Mouse (Mus musculus): ENCODE data around the gene Gm20441. TPM values are rescaled to one million over a fixed set of nuclear protein-coding genes. Genes with fewer than 3 reads are reported as not detected.
A peak's percentile ranks its signal among the peaks of the same experiment; 100 is the strongest.
"Not testable (repeated sequence)": the region's sequence is repeated elsewhere in the genome, so short reads cannot be mapped to it uniquely, and the experiment has no call there.

Gm20441 gene
- total RNA-seq, 1 experiment from 2014 or later = not detected

DNA sequence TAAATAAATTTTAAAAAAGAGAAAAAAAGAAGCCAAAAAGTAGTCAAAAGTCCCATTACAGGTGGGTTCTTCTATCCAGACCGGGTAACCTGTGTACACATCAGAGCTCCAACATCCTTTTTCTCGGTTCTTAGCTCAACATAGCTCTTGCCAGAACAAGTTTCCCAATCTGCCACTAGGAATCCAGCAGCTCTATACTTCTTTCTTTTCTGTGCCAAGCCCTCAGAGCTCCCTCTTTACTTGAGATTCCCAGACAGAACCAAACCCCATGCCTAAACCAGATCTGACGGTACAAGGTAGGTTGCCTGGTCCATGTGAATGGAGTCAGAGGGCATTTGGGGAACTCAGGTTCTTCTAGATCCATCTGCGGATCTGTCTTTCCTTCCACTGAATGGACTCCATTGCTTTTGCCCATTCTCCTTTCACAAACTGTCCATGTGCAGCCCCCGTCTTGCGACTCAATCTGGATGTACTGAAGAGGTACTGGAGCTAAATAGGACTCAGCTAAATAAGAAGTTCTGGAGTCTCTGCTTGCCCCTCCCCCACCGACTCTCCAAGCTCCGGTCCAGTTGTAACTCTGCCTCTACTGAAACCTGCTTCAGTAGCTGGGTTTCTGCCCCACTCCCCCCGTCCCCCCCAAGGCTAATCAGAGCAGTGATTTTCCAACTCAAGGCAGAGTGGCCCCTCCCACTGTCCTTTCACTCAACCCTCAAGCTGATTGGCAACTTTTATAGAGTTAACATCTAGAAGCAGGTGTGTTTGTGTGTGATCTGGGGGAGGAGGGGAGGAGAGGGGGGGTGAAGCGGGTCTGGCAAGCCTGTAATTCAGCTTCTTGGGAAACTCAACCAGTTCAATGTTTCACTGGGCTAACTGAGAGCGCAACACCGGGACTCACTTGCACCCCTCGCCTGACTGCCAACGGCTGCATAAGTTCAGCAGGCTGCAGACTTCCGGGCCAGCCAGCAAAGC lies 1.3 kb downstream of the Gm20441 start:
- DNase-seq = no peak

DNA sequence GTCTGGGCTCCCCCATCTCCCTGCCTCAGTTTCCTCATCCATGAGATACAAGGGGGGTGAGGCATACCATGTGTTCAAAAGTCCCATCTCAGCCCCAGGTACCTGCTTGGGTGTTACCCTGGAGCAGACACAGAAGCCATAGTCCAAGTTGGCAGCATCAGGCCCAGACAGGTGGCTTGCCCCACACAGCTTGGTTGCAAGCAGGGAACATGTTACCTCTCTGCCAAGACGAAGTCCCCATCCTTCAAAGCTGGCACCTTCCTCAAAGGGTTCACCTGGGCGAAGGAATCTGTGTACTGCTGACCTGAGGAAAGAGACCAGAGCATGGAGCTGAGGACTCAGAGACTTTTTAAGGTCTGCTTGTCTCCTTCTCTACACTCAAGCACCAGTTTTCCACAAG lies 2.9 kb downstream of the Gm20441 start:
- no peak for DNase-seq

GRCm38 (mm10) chr10:75776562-75776961 lies 4.2 kb downstream of the Gm20441 start:
- DNase-seq = no peak

DNA sequence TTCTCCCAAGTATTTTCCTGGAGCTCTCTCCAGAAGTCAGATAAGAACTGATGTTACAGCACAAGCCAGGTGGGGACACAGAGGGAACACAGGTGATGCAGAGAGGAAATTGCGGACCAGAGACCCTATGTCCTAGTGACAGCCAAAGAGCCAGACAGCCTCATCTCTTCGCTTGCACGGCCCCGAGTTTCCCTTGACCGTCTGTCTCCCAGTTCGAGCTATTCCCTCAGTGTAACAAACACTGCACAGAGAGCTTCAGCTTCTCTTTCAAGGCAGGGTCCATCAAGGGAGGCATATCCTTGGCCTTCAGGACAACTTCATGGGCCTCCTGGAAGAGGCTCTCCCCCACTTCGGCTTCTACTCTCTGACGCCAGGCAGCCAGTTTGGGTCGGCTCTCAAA lies 6.2 kb downstream of the Gm20441 start:
- no peak for DNase-seq

DNA sequence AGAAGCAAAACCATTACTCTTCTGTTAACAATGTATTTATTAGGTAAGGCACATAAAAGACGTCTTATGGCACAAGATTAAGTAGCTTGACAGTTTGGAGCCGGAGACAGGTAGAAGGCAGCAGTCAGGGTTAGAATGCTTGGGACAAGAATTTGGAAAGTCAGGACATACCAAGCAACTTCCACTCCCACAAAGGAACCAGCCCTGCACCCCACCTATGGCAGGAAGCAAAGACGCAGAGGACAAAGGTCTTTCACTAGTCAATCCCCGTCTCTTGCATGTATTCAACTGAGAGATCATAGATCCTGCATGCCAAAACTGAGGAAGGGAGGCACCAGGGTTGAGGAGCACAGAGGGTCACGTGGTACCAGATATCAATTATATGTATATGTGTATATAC lies 6.7 kb downstream of the Gm20441 start:
- DNase-seq = no peak

DNA sequence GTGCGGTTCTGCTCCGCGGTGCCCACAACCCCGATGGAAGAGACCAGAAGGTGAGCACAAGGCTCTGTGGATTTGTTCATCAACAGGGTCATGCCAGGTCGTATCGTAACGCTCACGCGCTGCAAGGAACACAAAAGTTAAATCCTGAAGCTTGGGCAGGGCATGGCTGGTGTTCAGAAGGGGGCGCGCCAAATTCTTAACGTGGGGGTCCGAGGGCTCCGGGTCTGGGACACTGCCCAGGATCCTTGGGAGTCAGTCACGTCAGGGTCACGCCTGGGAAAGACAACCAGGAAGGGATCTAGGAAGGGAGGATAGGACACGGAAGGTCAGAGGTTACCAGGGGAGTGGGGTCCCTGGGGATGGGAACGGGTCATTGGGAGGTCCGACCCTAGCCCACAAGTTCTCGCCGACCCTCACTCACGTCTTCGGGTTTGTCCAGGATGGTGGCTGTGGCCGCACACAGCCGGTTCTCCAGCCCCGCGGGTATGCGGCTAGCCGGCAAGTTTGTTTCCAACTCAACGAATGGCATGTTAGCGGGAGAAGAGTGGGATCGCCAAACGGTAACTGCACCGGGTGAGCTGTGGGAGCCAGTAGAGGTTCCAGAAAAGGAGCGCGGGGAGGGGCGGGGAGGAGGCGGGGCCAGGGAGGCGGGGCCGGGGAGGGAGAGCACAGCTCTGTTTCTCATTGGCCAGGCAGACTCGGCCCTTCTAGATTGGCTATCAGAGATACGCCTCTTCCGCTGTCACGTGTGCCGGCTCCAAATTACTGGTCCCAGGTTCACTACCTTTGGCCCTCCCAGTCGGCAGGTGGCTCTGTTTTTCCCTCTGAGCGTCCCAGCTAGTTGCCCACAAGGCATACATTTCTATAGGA lies 7.7 kb downstream of the Gm20441 start, which contains the start of gene Ddt:
Ddt (minus strand) TSS at position 620 of the 870 bp plus-strand sequence.
- peak; percentile 87 for DNase-seq

- not testable (repeated sequence) for DNase-seq
Observed at GRCm38 (mm10) chr10:75767756-75768155, 13.0 kb downstream of the Gm20441 start.

- DNase-seq = no peak
Observed at GRCm38 (mm10) chr10:75766856-75767255, 13.9 kb downstream of the Gm20441 start.

DNA sequence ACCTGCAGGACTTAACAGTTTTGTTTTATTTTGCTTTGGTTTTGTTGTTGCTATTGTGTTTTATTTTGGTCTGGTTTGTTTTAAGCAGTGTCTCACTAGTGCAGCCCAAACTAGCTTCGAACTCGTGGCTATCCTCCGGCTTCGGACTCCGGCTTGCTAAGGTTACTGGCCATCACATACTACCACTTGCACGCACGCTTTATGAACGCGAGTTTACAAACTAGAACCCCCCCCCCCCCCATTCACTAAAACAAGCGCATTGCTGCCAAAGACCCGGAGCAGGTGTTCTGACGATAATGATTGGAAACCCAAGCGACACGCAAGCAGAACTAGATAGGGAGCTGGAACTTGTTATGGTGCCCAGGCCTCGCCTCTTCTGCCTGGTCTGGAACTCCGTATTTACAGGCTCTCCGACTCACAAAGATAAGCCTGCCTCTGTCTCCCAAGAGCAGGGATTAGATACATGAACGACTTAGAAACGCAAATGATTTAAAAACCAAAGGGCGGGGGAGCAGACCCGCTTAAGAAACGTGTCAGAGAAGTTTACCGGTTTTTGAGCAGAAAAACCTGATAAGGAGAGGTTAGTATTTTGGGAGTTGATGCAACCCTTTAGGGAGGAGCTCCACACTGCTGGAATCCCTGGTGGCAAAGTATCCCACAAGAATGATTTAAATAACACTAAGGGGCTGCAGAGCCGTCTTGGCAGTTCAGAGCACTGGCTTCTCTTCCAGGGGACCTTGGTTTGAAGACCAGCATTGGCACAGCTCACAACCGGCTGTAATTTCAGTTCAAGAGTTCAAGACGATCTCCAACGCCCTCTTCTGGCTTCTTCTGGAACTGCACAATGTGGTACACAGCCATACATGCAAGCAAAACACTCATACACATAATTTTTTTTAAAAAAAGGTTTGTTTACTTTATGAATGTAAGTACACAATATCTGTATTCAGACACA lies 16.0 kb downstream of the Gm20441 start:
- peak; percentile 58 for DNase-seq

DNA sequence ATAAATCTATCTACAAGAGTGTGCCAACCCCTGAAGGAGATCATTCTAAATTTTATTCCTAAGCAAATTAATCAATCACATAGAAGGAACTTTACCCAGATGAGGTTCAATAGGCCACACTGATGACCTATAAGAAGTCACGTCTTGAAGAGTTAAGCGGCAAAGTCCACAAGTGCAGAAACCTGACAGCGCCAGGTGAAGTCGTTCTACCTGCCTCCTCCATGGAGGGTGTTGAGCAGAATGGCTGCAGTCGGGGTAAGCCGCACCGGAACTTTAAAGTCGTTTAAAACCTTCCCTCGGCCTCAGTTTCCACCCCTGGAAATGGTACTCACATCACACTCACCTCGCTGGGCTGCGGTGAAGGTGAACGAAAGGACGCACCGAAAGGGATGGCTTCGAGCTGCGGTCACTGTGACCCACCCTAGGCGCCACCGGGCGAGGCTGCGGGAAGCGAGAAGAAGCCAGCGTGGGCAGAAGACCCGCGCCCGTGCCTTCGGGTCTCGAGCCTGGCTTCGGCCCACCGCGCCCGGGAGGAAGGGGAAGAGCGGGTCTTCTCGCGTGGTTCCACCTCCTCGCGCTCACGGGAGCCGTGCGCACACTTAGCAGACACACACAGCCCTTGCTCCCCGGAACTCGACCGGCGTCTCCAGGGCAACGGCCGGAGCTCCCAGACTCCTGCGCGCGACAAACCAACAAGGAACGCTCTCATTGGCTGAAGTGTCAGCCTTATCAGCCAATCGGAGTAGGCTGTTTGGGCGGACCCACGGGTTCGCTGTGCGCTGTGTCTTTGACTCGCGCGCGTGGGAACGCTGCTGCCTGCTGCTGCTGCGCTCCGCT lies 16.9 kb downstream of the Gm20441 start, which contains the start of gene Cabin1:
Cabin1 (minus strand) TSS at position 660 of the 837 bp plus-strand sequence.
- DNase-seq = peak; percentile 96

- DNase-seq = no peak
Observed at GRCm38 (mm10) chr10:75762413-75762812, 18.3 kb downstream of the Gm20441 start.

DNA sequence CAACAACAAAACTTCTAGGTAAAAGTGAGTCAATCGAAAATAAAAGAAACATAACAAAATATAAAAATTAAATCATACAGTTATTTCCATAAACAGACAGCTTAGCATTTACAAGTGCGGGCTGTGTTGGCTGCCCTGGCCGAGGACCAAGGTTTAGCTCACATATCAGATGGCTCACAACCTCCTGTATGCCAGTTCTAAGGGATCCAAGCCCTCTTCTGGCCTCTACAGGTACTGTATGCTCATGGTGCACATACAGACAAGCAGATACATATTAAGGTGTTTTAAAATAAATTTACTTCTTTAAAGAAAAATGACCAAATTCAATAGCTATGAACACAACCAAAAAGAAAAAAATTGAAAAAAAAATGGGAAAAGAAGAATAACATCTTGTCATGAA lies 20.4 kb downstream of the Gm20441 start:
- no peak for DNase-seq

DNA sequence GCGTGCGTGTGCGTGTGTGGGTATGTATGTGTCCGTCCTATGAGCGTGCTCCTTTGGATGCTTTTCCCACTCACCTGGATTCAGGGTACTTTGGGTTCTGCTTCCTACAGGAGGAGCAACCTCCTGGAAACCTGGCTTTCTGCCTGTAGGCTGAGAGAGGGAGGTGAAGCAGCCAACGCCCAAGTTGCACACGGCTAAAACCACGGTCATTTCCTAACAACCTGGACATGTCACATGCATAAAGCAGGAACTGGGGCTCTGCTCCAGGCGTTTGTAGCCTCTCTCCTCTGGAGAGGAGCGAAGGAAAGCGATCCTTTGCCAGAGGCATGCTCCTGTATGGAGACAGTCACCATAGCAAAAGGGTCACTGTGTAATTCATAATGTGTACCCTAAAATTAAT lies 24.0 kb downstream of the Gm20441 start:
- no peak for DNase-seq

- DNase-seq = peak; percentile 80
Observed at GRCm38 (mm10) chr10:75744017-75744416, 36.7 kb downstream of the Gm20441 start.

DNA sequence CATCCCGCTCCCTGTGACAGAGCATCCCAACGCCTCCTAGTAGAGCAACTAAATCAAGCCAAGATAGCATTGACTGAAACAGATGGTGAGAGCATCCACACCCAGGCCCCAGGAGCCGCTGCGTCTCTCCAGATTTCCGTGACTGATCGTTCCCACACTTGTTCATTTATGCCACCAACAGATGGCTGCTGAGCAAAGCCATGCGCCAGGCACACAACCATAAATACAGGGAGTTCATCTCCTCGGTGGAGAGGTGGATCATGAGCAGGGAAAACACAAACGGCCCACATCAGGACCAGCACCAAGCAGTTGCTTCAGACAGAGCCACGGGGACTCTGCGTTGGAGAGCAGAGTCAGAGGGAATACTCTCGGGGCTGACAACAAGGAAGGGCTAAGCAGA lies 37.4 kb downstream of the Gm20441 start:
- DNase-seq = no peak

DNA sequence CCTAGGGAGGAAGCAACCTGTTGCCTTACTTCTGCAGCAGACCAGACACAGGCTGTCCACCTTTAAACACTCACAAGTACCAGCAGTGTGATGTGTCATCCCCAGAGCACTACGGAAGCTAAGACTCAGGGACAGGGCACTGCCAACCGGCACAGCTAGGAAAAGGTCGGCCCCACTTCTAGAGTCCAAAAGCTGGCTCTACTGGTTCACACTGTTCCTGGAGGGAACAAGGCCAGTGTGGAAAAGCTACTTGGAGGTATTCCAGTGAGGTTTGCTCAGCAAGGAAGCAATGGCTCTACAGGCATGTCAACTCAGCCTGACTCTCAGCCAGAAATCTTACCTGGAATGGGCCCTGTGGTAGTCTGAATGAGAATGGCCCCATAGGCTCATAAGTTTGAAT lies 39.9 kb downstream of the Gm20441 start:
- DNase-seq = no peak

DNA sequence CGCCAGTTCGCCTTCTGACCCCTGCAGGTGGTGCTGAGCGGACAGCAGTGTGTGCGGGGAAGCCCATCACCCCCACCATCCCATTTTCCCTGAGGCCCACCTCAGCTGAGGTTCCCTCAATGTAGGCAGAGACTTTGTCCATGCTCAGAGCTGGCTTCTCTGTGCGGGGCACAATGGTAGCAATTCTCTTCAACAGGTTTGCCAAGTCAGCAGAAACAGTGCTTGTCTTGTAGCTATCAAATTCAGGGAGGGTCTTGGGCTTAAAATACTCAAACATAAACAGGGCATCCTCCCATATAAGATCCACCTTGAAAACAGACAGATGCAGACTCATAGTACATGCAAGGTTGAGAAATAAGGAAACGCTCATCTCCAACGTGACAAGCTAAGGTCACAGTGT lies 55.3 kb downstream of the Gm20441 start:
- no peak for DNase-seq
